ENCODE assay signal across 20 mouse cellular contexts in the genomic region with DNA sequence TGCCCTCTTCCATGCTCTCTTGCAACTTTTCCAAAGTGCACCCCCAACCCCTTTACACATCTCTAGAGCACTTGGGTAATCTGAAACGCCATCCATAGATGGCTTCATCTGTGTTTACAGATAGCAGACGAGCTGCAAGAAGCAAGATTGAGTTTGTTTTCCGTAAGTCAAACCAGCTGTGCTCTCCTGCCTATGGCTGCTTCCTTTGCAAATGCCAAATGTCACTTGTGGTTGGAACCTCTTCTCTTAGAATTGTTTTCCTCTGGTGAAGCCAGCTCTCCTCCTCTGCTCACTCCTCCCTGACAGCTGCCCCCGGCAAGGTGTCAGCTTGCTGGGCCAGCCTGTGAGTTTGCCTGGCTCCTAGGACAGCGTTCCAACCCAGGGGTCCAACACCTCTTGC.
DNase-seq lines count a peak whose midpoint lies in the region; ATAC-seq and TF ChIP-seq lines count a peak whose summit lies in the region.
"Had no signal": no experiment of that assay in that cellular context is flagged by ENCODE, and none has a peak within 500 bp of the region (broad histone marks: within the 10 kb centered on the region; RNA-seq: fewer than 3 reads in every experiment).

No protein-coding gene starts in this region.

- H3K4me1 ChIP-seq in kidney, embryonic 15.5 days: peaks cover 10% of the 10 kb centered on the region
- no peaks in the 10 kb centered on the region for H3K4me1 ChIP-seq in lung, postnatal 0 days (ENCODE audit: insufficient read depth, low read depth, low read length)
- no peaks in the 10 kb centered on the region for H3K4me1 ChIP-seq in intestine, embryonic 15.5 days (replicated peaks)
- H3K4me1 ChIP-seq: forebrain, embryonic 15.5 days; limb, embryonic 13.5 days; liver, embryonic 15.5 days; neural tube, embryonic 15.5 days had no signal

- no peak overlapping the region for H3K9ac ChIP-seq in kidney, embryonic 15.5 days
- no peak overlapping the region for H3K9ac ChIP-seq in lung, postnatal 0 days (replicated peaks; ENCODE audit: low read depth)
- no peak overlapping the region for H3K9ac ChIP-seq in intestine, embryonic 15.5 days
- H3K9ac ChIP-seq: forebrain, embryonic 15.5 days; hindbrain, embryonic 13.5 days; limb, embryonic 13.5 days; liver, embryonic 15.5 days; neural tube, embryonic 15.5 days had no signal

- no peak for DNase-seq in kidney, adult 18-20 months
- peak; percentile 74 for DNase-seq in lung, postnatal 0 days (ENCODE audit: low spot score)
- DNase-seq in lung, postnatal 10 days: no peak
- no peak for DNase-seq in cerebellum, postnatal 10 days
- DNase-seq in frontal cortex, postnatal 14 days (ENCODE audit: low spot score in 2 of 2): no peak
- DNase-seq: cerebellum, postnatal 14 days; heart, postnatal 10 days; midbrain, embryonic 14.5 days; right cerebral cortex, postnatal 25 days; thymus, adult 18-20 months had no signal

- H3K27me3 ChIP-seq in kidney, embryonic 15.5 days: no peaks in the 10 kb centered on the region
- no peaks in the 10 kb centered on the region for H3K27me3 ChIP-seq in lung, postnatal 0 days (replicated peaks; ENCODE audit: insufficient read depth, low read length)
- H3K27me3 ChIP-seq in intestine, embryonic 15.5 days (replicated peaks): no peaks in the 10 kb centered on the region
- H3K27me3 ChIP-seq: forebrain, embryonic 15.5 days; hindbrain, embryonic 13.5 days; limb, embryonic 13.5 days; liver, embryonic 15.5 days; neural tube, embryonic 15.5 days had no signal

- peak overlapping the region; percentile 68 for H3K27ac ChIP-seq in kidney, embryonic 15.5 days
- H3K27ac ChIP-seq in lung, postnatal 0 days (ENCODE audit: low read length): no peak overlapping the region
- peak overlapping the region; percentile 38; the same call in 1 of the 2 replicates for H3K27ac ChIP-seq in intestine, embryonic 15.5 days
- H3K27ac ChIP-seq: forebrain, embryonic 15.5 days; heart, embryonic 10.5 days; hindbrain, embryonic 13.5 days; limb, embryonic 13.5 days; liver, embryonic 15.5 days; neural tube, embryonic 15.5 days had no signal

- TF ChIP-seq EP300 in lung, postnatal 0 days (IDR thresholded peaks at IDR 0.05): no peak

- no peaks in the 10 kb centered on the region for H3K9me3 ChIP-seq in kidney, embryonic 15.5 days (replicated peaks)
- no peaks in the 10 kb centered on the region for H3K9me3 ChIP-seq in lung, postnatal 0 days (ENCODE audit: low read length)
- H3K9me3 ChIP-seq in intestine, embryonic 15.5 days: no peaks in the 10 kb centered on the region
- H3K9me3 ChIP-seq: forebrain, embryonic 15.5 days; heart, embryonic 10.5 days; hindbrain, embryonic 13.5 days; limb, embryonic 13.5 days; liver, embryonic 15.5 days; neural tube, embryonic 15.5 days had no signal

- WGBS in kidney, embryonic 15.5 days: 30% methylated on average over 5 of the region's 5 CpGs
- 23% methylated on average over 5 of the region's 5 CpGs for WGBS in lung, postnatal 0 days
- 30% methylated on average over 5 of the region's 5 CpGs for WGBS in intestine, embryonic 15.5 days

- H3K4me3 ChIP-seq in kidney, embryonic 15.5 days (replicated peaks): no peak overlapping the region
- no peak overlapping the region for H3K4me3 ChIP-seq in lung, postnatal 0 days (ENCODE audit: low read depth, low read length)
- no peak overlapping the region for H3K4me3 ChIP-seq in intestine, embryonic 15.5 days (replicated peaks)
- H3K4me3 ChIP-seq: erythroblast, embryonic 14.5 days; forebrain, embryonic 15.5 days; heart, embryonic 10.5 days; hindbrain, embryonic 13.5 days; limb, embryonic 13.5 days; liver, embryonic 15.5 days; myocyte; neural tube, embryonic 15.5 days had no signal

- TF ChIP-seq CTCF in lung, postnatal 0 days (IDR thresholded peaks at IDR 0.05): no peak

- H3K4me2 ChIP-seq in kidney, embryonic 15.5 days: no peak overlapping the region
- H3K4me2 ChIP-seq in lung, postnatal 0 days (replicated peaks; ENCODE audit: low read depth, low read length): no peak overlapping the region
- no peak overlapping the region for H3K4me2 ChIP-seq in intestine, embryonic 15.5 days (replicated peaks)
- H3K4me2 ChIP-seq: forebrain, embryonic 15.5 days; hindbrain, embryonic 13.5 days; limb, embryonic 13.5 days; liver, embryonic 15.5 days; neural tube, embryonic 15.5 days had no signal

- H3K36me3 ChIP-seq in kidney, embryonic 15.5 days: no peaks in the 10 kb centered on the region
- H3K36me3 ChIP-seq in lung, postnatal 0 days (ENCODE audit: insufficient read depth, low read length): no peaks in the 10 kb centered on the region
- no peaks in the 10 kb centered on the region for H3K36me3 ChIP-seq in intestine, embryonic 15.5 days
- H3K36me3 ChIP-seq: forebrain, embryonic 15.5 days; heart, embryonic 10.5 days; hindbrain, embryonic 13.5 days; limb, embryonic 13.5 days; liver, embryonic 15.5 days; neural tube, embryonic 15.5 days had no signal

- ATAC-seq in kidney, embryonic 15.5 days (replicated peaks; ENCODE audit: low FRiP score): no peak
- ATAC-seq in lung, postnatal 0 days: peak; percentile 79
- ATAC-seq in intestine, embryonic 15.5 days: peak; percentile 45; the same call in 1 of the 2 replicates
- ATAC-seq: forebrain, embryonic 15.5 days had no signal
